Mouse (Mus musculus): ENCODE data around the gene Ubac1. TPM values are rescaled to one million over a fixed set of nuclear protein-coding genes. Genes with fewer than 3 reads are reported as not detected.

The Ubac1 gene
- 27.4 TPM for polyA plus RNA-seq (2017; shearing (Covaris generic))

GRCm38 (mm10) chr2:26021561-26022257 lies at the start of gene Ubac1:
Gene Ubac1 (minus strand): TSS chr2:26021747.

DNA sequence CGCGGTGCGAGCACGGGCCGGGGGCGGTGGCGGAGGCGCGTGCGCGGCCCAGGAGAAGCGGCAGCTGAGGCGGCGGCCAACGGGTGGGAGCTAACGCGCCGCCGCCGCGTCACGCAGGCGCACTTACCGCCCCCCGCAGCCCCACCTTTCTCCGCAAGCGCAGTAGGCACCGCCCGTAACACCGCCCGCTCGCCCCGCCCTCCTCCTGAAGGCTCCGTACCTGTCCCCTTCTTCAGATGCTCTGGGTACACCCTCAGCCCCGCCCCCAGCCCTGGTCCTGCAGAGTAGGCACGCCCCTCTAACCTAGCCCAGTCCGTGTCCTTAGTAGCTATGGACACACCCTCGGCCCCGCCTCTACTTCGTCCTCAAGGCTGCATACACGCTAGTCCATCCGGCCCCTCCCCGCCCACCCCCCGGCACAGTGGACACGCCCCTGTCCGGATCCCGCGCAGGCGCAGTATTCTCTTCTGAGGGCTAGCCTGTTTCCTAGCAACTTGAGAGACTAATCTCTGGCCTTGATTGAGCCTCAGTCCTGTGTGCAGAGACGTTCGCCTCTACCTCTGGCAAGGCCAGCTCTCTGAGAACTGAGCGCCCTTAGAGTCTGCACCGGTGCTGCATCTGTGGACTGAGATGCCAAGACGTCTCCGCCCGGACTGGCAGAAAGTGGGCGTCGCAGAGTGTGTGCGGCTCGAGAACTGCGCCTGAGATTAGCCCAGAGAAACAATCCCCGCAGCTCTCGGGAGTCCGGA lies 38.2 kb downstream of the Ubac1 start, which contains the start of gene Camsap1:
Camsap1 (minus strand) TSS at position 124 of the 749 bp plus-strand sequence.

Other genes starting within 250 kb of the Ubac1 start
- not detected for gene Lcn11, start 244.7 kb downstream of the Ubac1 start, polyA plus RNA-seq (2017; shearing (Covaris generic))
- not detected for gene Gm13539, start 239.5 kb downstream of the Ubac1 start, polyA plus RNA-seq (2017; shearing (Covaris generic))
- not detected for gene Glt6d1, start 205.9 kb downstream of the Ubac1 start, polyA plus RNA-seq (2017; shearing (Covaris generic))
- gene Lcn9, start 198.6 kb downstream of the Ubac1 start, polyA plus RNA-seq (2017; shearing (Covaris generic)), result not detected
- gene Sohlh1, start 174.5 kb downstream of the Ubac1 start, polyA plus RNA-seq (2017; shearing (Covaris generic)), result 0.35 TPM
- 0.26 TPM for gene Kcnt1, start 158.0 kb downstream of the Ubac1 start, polyA plus RNA-seq (2017; shearing (Covaris generic))
- 6.0 TPM for gene Camsap1, start 38.5 kb downstream of the Ubac1 start, polyA plus RNA-seq (2017; shearing (Covaris generic))
- gene Nacc2, start 101.5 kb upstream of the Ubac1 start, polyA plus RNA-seq (2017; shearing (Covaris generic)), result 0.95 TPM
- not detected for gene Lhx3, start 186.5 kb upstream of the Ubac1 start, polyA plus RNA-seq (2017; shearing (Covaris generic))
- gene Qsox2, start 215.8 kb upstream of the Ubac1 start, polyA plus RNA-seq (2017; shearing (Covaris generic)), result 1.4 TPM

Measured in activated CD4-positive, CD25-positive, alpha-beta regulatory T cell, adult 9 weeks (primary cell).